Mouse (Mus musculus): ENCODE data around the gene Gse1. TPM values are rescaled to one million over a fixed set of nuclear protein-coding genes. Genes with fewer than 3 reads are reported as not detected.

Gse1 gene
- polyA plus RNA-seq, 1 experiment from 2014 or later, result 25.3 TPM

GRCm38 (mm10) chr8:120472230-120472629 lies 244.0 kb downstream of the Gse1 start:
- H3K9ac ChIP-seq (ENCODE audit: low read depth, low read length), result no peak overlapping the region
- ATAC-seq (replicated peaks; ENCODE audit: low FRiP score) (no peak), DNase-seq (ENCODE audit: low spot score) (no peak)
- no peak overlapping the region for H3K27ac ChIP-seq (ENCODE audit: low read depth, low read length)
- WGBS, result 39% methylated on average over 16 of the region's 16 CpGs
- peaks cover 61% of the 10 kb centered on the region for H3K4me1 ChIP-seq (replicated peaks; ENCODE audit: control insufficient read depth, insufficient read depth, low read length)
- no peaks in the 10 kb centered on the region for H3K9me3 ChIP-seq (ENCODE audit: control insufficient read depth, low read length)
- H3K4me2 ChIP-seq, result no peak overlapping the region
- no peaks in the 10 kb centered on the region for H3K27me3 ChIP-seq (replicated peaks; ENCODE audit: control insufficient read depth, insufficient read depth, low read length)
- H3K4me3 ChIP-seq (ENCODE audit: low read depth, low read length), result no peak overlapping the region
- H3K36me3 ChIP-seq (ENCODE audit: control insufficient read depth, insufficient read depth, low read length), result no peaks in the 10 kb centered on the region

GRCm38 (mm10) chr8:120473729-120474364 lies 245.6 kb downstream of the Gse1 start:
- no peaks in the 10 kb centered on the region for H3K36me3 ChIP-seq (ENCODE audit: control insufficient read depth, insufficient read depth, low read length)
- no peak overlapping the region for H3K4me3 ChIP-seq (ENCODE audit: low read depth, low read length)
- H3K27ac ChIP-seq (ENCODE audit: low read depth, low read length), result no peak overlapping the region
- peaks cover 64% of the 10 kb centered on the region for H3K4me1 ChIP-seq (replicated peaks; ENCODE audit: control insufficient read depth, insufficient read depth, low read length)
- no peak for DNase-seq (ENCODE audit: low spot score)
- ATAC-seq (replicated peaks; ENCODE audit: low FRiP score), result no peak
- H3K9me3 ChIP-seq (ENCODE audit: control insufficient read depth, low read length), result no peaks in the 10 kb centered on the region
- no peak overlapping the region for H3K4me2 ChIP-seq
- H3K27me3 ChIP-seq (replicated peaks; ENCODE audit: control insufficient read depth, insufficient read depth, low read length), result no peaks in the 10 kb centered on the region
- 77% methylated on average over 13 of the region's 13 CpGs for WGBS
- no peak overlapping the region for H3K9ac ChIP-seq (ENCODE audit: low read depth, low read length)

- peak overlapping the region; percentile 45; the same call in 1 of the 2 replicates for H3K4me2 ChIP-seq
These were observed 246.4 kb downstream of the Gse1 start for GRCm38 (mm10) chr8:120474496-120475235.

GRCm38 (mm10) chr8:120475462-120476201 lies 247.4 kb downstream of the Gse1 start:
- Histone ChIP-seq H3K27me3 (replicated peaks; ENCODE audit: control insufficient read depth, insufficient read depth, low read length) (no peaks in the 10 kb centered on the region), H3K9ac (ENCODE audit: low read depth, low read length) (peak overlapping the region; percentile 70), H3K9me3 (ENCODE audit: control insufficient read depth, low read length) (no peaks in the 10 kb centered on the region), H3K4me3 (ENCODE audit: low read depth, low read length) (peak overlapping the region; percentile 28), H3K4me1 (replicated peaks; ENCODE audit: control insufficient read depth, insufficient read depth, low read length) (peaks cover 76% of the 10 kb centered on the region), H3K36me3 (ENCODE audit: control insufficient read depth, insufficient read depth, low read length) (no peaks in the 10 kb centered on the region), H3K27ac (ENCODE audit: low read depth, low read length) (peak overlapping the region; percentile 91), H3K4me2 (peak overlapping the region; percentile 56)
- DNase-seq (ENCODE audit: low spot score) (peak; percentile 85), ATAC-seq (replicated peaks; ENCODE audit: low FRiP score) (peak; percentile 90)
- WGBS, result 11% methylated on average over 10 of the region's 10 CpGs

More at GRCm38 (mm10) chr8:120474496-120475235, 246.4 kb downstream of the Gse1 start:
- peaks cover 72% of the 10 kb centered on the region for H3K4me1 ChIP-seq (replicated peaks; ENCODE audit: control insufficient read depth, insufficient read depth, low read length)
- no peaks in the 10 kb centered on the region for H3K27me3 ChIP-seq (replicated peaks; ENCODE audit: control insufficient read depth, insufficient read depth, low read length)
- 46% methylated on average over 11 of the region's 11 CpGs for WGBS
- no peaks in the 10 kb centered on the region for H3K9me3 ChIP-seq (ENCODE audit: control insufficient read depth, low read length)
- peak overlapping the region; percentile 72; the same call in 1 of the 2 replicates for H3K27ac ChIP-seq (ENCODE audit: low read depth, low read length)
- no peak overlapping the region for H3K4me3 ChIP-seq (ENCODE audit: low read depth, low read length)
- DNase-seq (ENCODE audit: low spot score), result no peak
- peak overlapping the region; percentile 30 for H3K9ac ChIP-seq (ENCODE audit: low read depth, low read length)
- ATAC-seq (replicated peaks; ENCODE audit: low FRiP score), result no peak
- H3K36me3 ChIP-seq (ENCODE audit: control insufficient read depth, insufficient read depth, low read length), result no peaks in the 10 kb centered on the region

- Histone ChIP-seq H3K9me3 (ENCODE audit: control insufficient read depth, low read length) (no peaks in the 10 kb centered on the region), H3K4me3 (ENCODE audit: low read depth, low read length) (no peak overlapping the region), H3K4me1 (replicated peaks; ENCODE audit: control insufficient read depth, insufficient read depth, low read length) (peaks cover 76% of the 10 kb centered on the region), H3K27me3 (replicated peaks; ENCODE audit: control insufficient read depth, insufficient read depth, low read length) (no peaks in the 10 kb centered on the region), H3K4me2 (peak overlapping the region; percentile 56), H3K27ac (ENCODE audit: low read depth, low read length) (peak overlapping the region; percentile 91), H3K36me3 (ENCODE audit: control insufficient read depth, insufficient read depth, low read length) (no peaks in the 10 kb centered on the region), H3K9ac (ENCODE audit: low read depth, low read length) (peak overlapping the region; percentile 70)
- no peak for DNase-seq (ENCODE audit: low spot score)
- ATAC-seq (replicated peaks; ENCODE audit: low FRiP score), result no peak
- 56% methylated on average over 25 of the region's 25 CpGs for whole genome bisulfite sequencing
These were observed 248.7 kb downstream of the Gse1 start for GRCm38 (mm10) chr8:120476711-120477575.

GRCm38 (mm10) chr8:120478754-120479153 lies 250.5 kb downstream of the Gse1 start:
- DNase-seq (ENCODE audit: low spot score), result no peak
- H3K36me3 ChIP-seq (ENCODE audit: control insufficient read depth, insufficient read depth, low read length), result no peaks in the 10 kb centered on the region
- 83% methylated on average over 11 of the region's 11 CpGs for WGBS
- no peaks in the 10 kb centered on the region for H3K27me3 ChIP-seq (replicated peaks; ENCODE audit: control insufficient read depth, insufficient read depth, low read length)
- peaks cover 69% of the 10 kb centered on the region for H3K4me1 ChIP-seq (replicated peaks; ENCODE audit: control insufficient read depth, insufficient read depth, low read length)
- H3K9me3 ChIP-seq (ENCODE audit: control insufficient read depth, low read length), result no peaks in the 10 kb centered on the region
- no peak overlapping the region for H3K4me3 ChIP-seq (ENCODE audit: low read depth, low read length)
- H3K9ac ChIP-seq (ENCODE audit: low read depth, low read length), result no peak overlapping the region
- no peak overlapping the region for H3K4me2 ChIP-seq
- H3K27ac ChIP-seq (ENCODE audit: low read depth, low read length), result peak overlapping the region; percentile 13; the same call in 1 of the 2 replicates
- ATAC-seq (replicated peaks; ENCODE audit: low FRiP score), result no peak

- no peak overlapping the region for H3K4me3 ChIP-seq (ENCODE audit: low read depth, low read length)
- H3K4me1 ChIP-seq (replicated peaks; ENCODE audit: control insufficient read depth, insufficient read depth, low read length), result peaks cover 69% of the 10 kb centered on the region
- WGBS, result 49% methylated on average over 4 of the region's 4 CpGs
- H3K27ac ChIP-seq (ENCODE audit: low read depth, low read length), result peak overlapping the region; percentile 13; the same call in 1 of the 2 replicates
- no peaks in the 10 kb centered on the region for H3K9me3 ChIP-seq (ENCODE audit: control insufficient read depth, low read length)
- DNase-seq (ENCODE audit: low spot score) (no peak), ATAC-seq (replicated peaks; ENCODE audit: low FRiP score) (no peak)
- H3K9ac ChIP-seq (ENCODE audit: low read depth, low read length), result peak overlapping the region; percentile 30; the same call in 1 of the 2 replicates
- H3K36me3 ChIP-seq (ENCODE audit: control insufficient read depth, insufficient read depth, low read length), result no peaks in the 10 kb centered on the region
- H3K27me3 ChIP-seq (replicated peaks; ENCODE audit: control insufficient read depth, insufficient read depth, low read length), result no peaks in the 10 kb centered on the region
- H3K4me2 ChIP-seq, result peak overlapping the region; percentile 9; the same call in 1 of the 2 replicates
These were observed 251.4 kb downstream of the Gse1 start for GRCm38 (mm10) chr8:120479691-120480090.

Measured in liver, embryonic 11.5 days (tissue).